Mouse (Mus musculus) lung, embryonic 14.5 days (tissue): ENCODE data around the gene Il16. TPM values are rescaled to one million over a fixed set of nuclear protein-coding genes. Genes with fewer than 3 reads are reported as not detected.
A peak's percentile ranks its signal among the peaks of the same experiment; 100 is the strongest.

Experiments
- ATAC-seq: fragments of 200-750 bp; cut with Nextera tagmentation; 2 replicates; pipeline ENCODE4 v1.8.0; 2017; ENCODE audit warnings: mild to moderate bottlenecking, moderate TSS enrichment, moderate library complexity; ENCODE audit not compliant: insufficient read depth
- DNase-seq: peaks from one replicate; pipeline ENCODE4 v3.0.0-alpha.2; 2015
- H3K27ac ChIP-seq: fragments of 300-500 bp; sonication (generic); 2 replicates; pipeline ENCODE4 v1.5.1; 2014; ENCODE audit warnings: low read depth, mild to moderate bottlenecking, moderate library complexity
- H3K27me3 ChIP-seq: fragments of 300-500 bp; sonication (generic); 2 replicates; pipeline ENCODE4 v1.6.1; 2014; ENCODE audit warnings: low read length, control low read depth; ENCODE audit not compliant: insufficient read depth
- H3K36me3 ChIP-seq: fragments of 300-500 bp; sonication (generic); 2 replicates; pipeline ENCODE4 v1.6.1; 2014; ENCODE audit warnings: control low read depth; ENCODE audit not compliant: insufficient read depth
- H3K4me1 ChIP-seq: fragments of 300-500 bp; sonication (generic); 2 replicates; pipeline ENCODE4 v1.6.1; 2014; ENCODE audit warnings: antibody characterized with exemption, control low read depth; ENCODE audit not compliant: insufficient read depth
- H3K4me2 ChIP-seq: fragments of 300-500 bp; sonication (generic); 2 replicates; pipeline ENCODE4 v1.6.1; 2014; ENCODE audit warnings: mild to moderate bottlenecking
- H3K4me3 ChIP-seq: fragments of 300-500 bp; sonication (generic); 2 replicates; pipeline ENCODE4 v1.5.1; 2014; ENCODE audit warnings: low read depth, low read length
- H3K9ac ChIP-seq: fragments of 300-500 bp; sonication (generic); 2 replicates; pipeline ENCODE4 v1.6.1; 2014
- H3K9me3 ChIP-seq: fragments of 300-500 bp; sonication (generic); 2 replicates; pipeline ENCODE4 v1.6.1; 2016; ENCODE audit warnings: low read depth, low read length, control low read depth
- CTCF ChIP-seq: IDR thresholded peaks from 2 replicates; pipeline ENCODE4 v1.5.1; 2016; ENCODE audit warnings: antibody characterized with exemption, low read depth
- WGBS: fragments of 180-500 bp; shearing (Covaris S2); extraction: QIAGEN DNeasy Blood & Tissue Kit; methylation state at CpG from one replicate; pipeline ENCODE4 v1.1.7; 2014; 5-methylcytosine and 5-hydroxymethylcytosine counted together
- polyA plus RNA-seq: library from polyadenylated mRNA; unstranded; fragments of >200 nt; fragmentation: Nextera tagmentation; extraction: Ambion mirVana; gene quantifications from 2 replicates; pipeline ENCODE4 v1.2.1, GENCODE M21; 2014

The Il16 gene
- polyA plus RNA-seq, 1 experiment from 2014 or later = 2.3 TPM

- no peak for TF ChIP-seq CTCF
- 79% methylated on average over 6 of the region's 6 CpGs for WGBS
- ATAC-seq = no peak
- no peaks in the 10 kb centered on the region for H3K36me3 ChIP-seq
- no peak for DNase-seq
- peaks cover 2% of the 10 kb centered on the region; the same call in 1 of the 2 replicates for H3K4me1 ChIP-seq
- no peak overlapping the region for H3K4me3 ChIP-seq
- H3K9me3 ChIP-seq = no peaks in the 10 kb centered on the region
- H3K27ac ChIP-seq = no peak overlapping the region
- no peak overlapping the region for H3K9ac ChIP-seq
- no peaks in the 10 kb centered on the region for H3K27me3 ChIP-seq
- no peak overlapping the region for H3K4me2 ChIP-seq
Observed at GRCm38 (mm10) chr7:83662711-83663375, 82.7 kb downstream of the Il16 start.

GRCm38 (mm10) chr7:83661763-83662162 lies 83.8 kb downstream of the Il16 start:
- Histone ChIP-seq H3K4me3 (no peak overlapping the region), H3K36me3 (no peaks in the 10 kb centered on the region), H3K4me1 (peaks cover 2% of the 10 kb centered on the region; the same call in 1 of the 2 replicates), H3K9me3 (no peaks in the 10 kb centered on the region), H3K27ac (no peak overlapping the region), H3K9ac (no peak overlapping the region), H3K4me2 (no peak overlapping the region), H3K27me3 (no peaks in the 10 kb centered on the region)
- WGBS = 86% methylated on average over 3 of the region's 3 CpGs
- DNase-seq (no peak), ATAC-seq (no peak)
- no peak for TF ChIP-seq CTCF

GRCm38 (mm10) chr7:83661031-83661430 lies 84.5 kb downstream of the Il16 start:
- Histone ChIP-seq H3K4me3 (no peak overlapping the region), H3K4me1 (peaks cover 2% of the 10 kb centered on the region; the same call in 1 of the 2 replicates), H3K9me3 (no peaks in the 10 kb centered on the region), H3K9ac (no peak overlapping the region), H3K36me3 (no peaks in the 10 kb centered on the region), H3K27ac (no peak overlapping the region), H3K4me2 (no peak overlapping the region), H3K27me3 (no peaks in the 10 kb centered on the region)
- no peak for ATAC-seq
- no peak for DNase-seq
- TF ChIP-seq CTCF = no peak
- 84% methylated on average over 10 of the region's 10 CpGs for WGBS

GRCm38 (mm10) chr7:83660273-83660691 lies 85.2 kb downstream of the Il16 start:
- Histone ChIP-seq H3K36me3 (no peaks in the 10 kb centered on the region), H3K9me3 (no peaks in the 10 kb centered on the region), H3K4me3 (no peak overlapping the region), H3K27me3 (no peaks in the 10 kb centered on the region), H3K4me2 (no peak overlapping the region), H3K4me1 (peaks cover 2% of the 10 kb centered on the region; the same call in 1 of the 2 replicates), H3K9ac (no peak overlapping the region), H3K27ac (no peak overlapping the region)
- 89% methylated on average over 11 of the region's 11 CpGs for WGBS
- DNase-seq = no peak
- TF ChIP-seq CTCF = no peak
- no peak for ATAC-seq

- WGBS = 61% methylated on average over 9 of the region's 9 CpGs
- H3K27me3 ChIP-seq = no peaks in the 10 kb centered on the region
- ATAC-seq = no peak; the same call in 1 of the 2 replicates
- no peak for TF ChIP-seq CTCF
- H3K36me3 ChIP-seq = no peaks in the 10 kb centered on the region
- H3K9ac ChIP-seq = no peak overlapping the region
- H3K9me3 ChIP-seq = no peaks in the 10 kb centered on the region
- no peak overlapping the region for H3K4me2 ChIP-seq
- peak; percentile 60 for DNase-seq
- H3K4me3 ChIP-seq = no peak overlapping the region
- H3K4me1 ChIP-seq = peaks cover 2% of the 10 kb centered on the region; the same call in 1 of the 2 replicates
- peak overlapping the region; percentile 19; the same call in 1 of the 2 replicates for H3K27ac ChIP-seq
Observed at GRCm38 (mm10) chr7:83659159-83660065, 86.1 kb downstream of the Il16 start.

GRCm38 (mm10) chr7:83658716-83659115 lies 86.8 kb downstream of the Il16 start:
- no peaks in the 10 kb centered on the region for H3K27me3 ChIP-seq
- H3K27ac ChIP-seq = 0 out of 2 replicates have a peak overlapping the region, but pooled peaks have one; percentile 1
- H3K9ac ChIP-seq = no peak overlapping the region
- ATAC-seq = 0 out of 2 replicates have a peak, but pooled peaks have one; percentile 17
- H3K4me3 ChIP-seq = no peak overlapping the region
- no peaks in the 10 kb centered on the region for H3K36me3 ChIP-seq
- H3K4me1 ChIP-seq = peaks cover 2% of the 10 kb centered on the region; the same call in 1 of the 2 replicates
- H3K4me2 ChIP-seq = no peak overlapping the region
- no peaks in the 10 kb centered on the region for H3K9me3 ChIP-seq
- no peak for DNase-seq
- 66% methylated on average over 1 of the region's 1 CpGs for WGBS
- no peak for TF ChIP-seq CTCF
